Mouse (Mus musculus) testis, adult 2 months (tissue): ENCODE data around the gene Card10.

Source experiments
- CTCF ChIP-seq: fragments of 200-500 bp; IDR thresholded peaks from 2 replicates; pipeline ENCODE4 v1.5.1; 2012; ENCODE audit warnings: low read depth, mild to moderate bottlenecking, inconsistent platforms, low read length, moderate library complexity; ENCODE audit not compliant: control insufficient read depth, insufficient read depth, insufficient replicate concordance
- POLR2A ChIP-seq: fragments of 200-500 bp; IDR thresholded peaks from 2 replicates; pipeline ENCODE4 v1.6.1; 2012; ENCODE audit warnings: low read depth, mild to moderate bottlenecking, inconsistent platforms, low read length, moderate library complexity; ENCODE audit not compliant: control insufficient read depth

- no peak for TF ChIP-seq CTCF
- no peak for TF ChIP-seq POLR2A
Measured at GRCm38 (mm10) chr15:78772368-78772763, 30.5 kb downstream of the Card10 start.
